Mouse (Mus musculus): ENCODE measurements at regions not wholly inside any gene's neighbourhood (a gene's known extent, or its start where the extent isn't known, plus 50 kb on each side); places are given as distances from the start of the nearest gene placed in this dataset.

DNA sequence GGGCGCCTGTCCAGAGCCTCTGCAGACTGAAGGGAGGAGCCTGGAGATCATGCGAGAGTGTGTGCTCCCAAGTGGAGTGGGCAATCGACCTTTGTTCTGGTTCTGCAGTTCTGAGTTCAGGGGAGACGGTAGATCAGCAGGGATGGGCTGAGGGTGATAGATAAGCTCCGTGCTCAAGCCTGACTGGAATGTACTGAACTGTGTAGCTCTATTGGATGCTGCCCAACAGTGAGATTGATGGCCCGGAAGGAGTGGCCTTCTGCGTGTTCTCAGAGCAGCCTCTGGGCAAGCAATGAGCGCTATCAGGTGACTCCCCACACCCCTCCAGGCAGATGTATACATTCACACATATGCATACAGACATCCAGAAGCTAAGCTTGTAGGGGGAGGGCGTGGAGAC is 209.1 kb upstream of the Pkn2 start:
- H3K27ac ChIP-seq: no peak overlapping the region
- no peaks in the 10 kb centered on the region for H3K27me3 ChIP-seq
- 24% methylated on average over 9 of the region's 9 CpGs for WGBS
- no peak overlapping the region for H3K4me2 ChIP-seq
- H3K4me3 ChIP-seq: no peak overlapping the region
- H3K4me1 ChIP-seq: peaks cover 7% of the 10 kb centered on the region
- H3K9me3 ChIP-seq: no peaks in the 10 kb centered on the region
- H3K36me3 ChIP-seq: no peaks in the 10 kb centered on the region
- peak; percentile 81 for ATAC-seq (ENCODE audit: borderline replicate concordance, extremely low read depth, low FRiP score, low TSS enrichment)
- no peak overlapping the region for H3K9ac ChIP-seq

DNA sequence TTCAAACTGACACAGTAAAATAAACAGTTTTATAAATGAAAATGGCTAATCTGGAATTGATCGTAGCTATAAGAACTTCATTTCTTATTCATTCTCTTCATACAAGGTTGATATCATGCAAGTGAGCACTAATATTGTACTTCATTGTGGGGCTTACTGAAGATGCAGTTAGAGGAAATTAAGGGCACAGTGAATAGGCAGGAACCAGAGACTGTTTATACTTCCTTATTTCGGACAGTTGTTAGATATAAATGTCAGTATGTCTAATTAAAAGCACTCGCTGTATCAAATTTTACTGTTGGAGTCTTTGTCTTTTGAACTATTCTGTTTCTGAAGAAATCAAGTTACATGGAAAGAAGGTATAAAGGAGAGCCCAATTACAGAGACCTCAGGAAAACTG is 208.5 kb upstream of the Pkn2 start:
- WGBS: 63% methylated on average over 3 of the region's 3 CpGs
- H3K4me1 ChIP-seq: peaks cover 7% of the 10 kb centered on the region
- no peaks in the 10 kb centered on the region for H3K36me3 ChIP-seq
- no peaks in the 10 kb centered on the region for H3K27me3 ChIP-seq
- ATAC-seq (ENCODE audit: borderline replicate concordance, extremely low read depth, low FRiP score, low TSS enrichment): no peak
- no peaks in the 10 kb centered on the region for H3K9me3 ChIP-seq
- no peak overlapping the region for H3K4me2 ChIP-seq
- no peak overlapping the region for H3K4me3 ChIP-seq
- no peak overlapping the region for H3K9ac ChIP-seq
- H3K27ac ChIP-seq: no peak overlapping the region

GRCm38 (mm10) chr3:143087786-143088185 is 206.0 kb upstream of the Pkn2 start:
- no peak for ATAC-seq (ENCODE audit: borderline replicate concordance, extremely low read depth, low FRiP score, low TSS enrichment)
- Histone ChIP-seq H3K27ac (no peak overlapping the region), H3K27me3 (no peaks in the 10 kb centered on the region), H3K9ac (no peak overlapping the region), H3K9me3 (no peaks in the 10 kb centered on the region), H3K4me1 (peaks cover 7% of the 10 kb centered on the region), H3K4me2 (no peak overlapping the region), H3K4me3 (no peak overlapping the region), H3K36me3 (no peaks in the 10 kb centered on the region)
- 58% methylated on average over 3 of the region's 3 CpGs for WGBS

GRCm38 (mm10) chr3:143078310-143078709 is 196.5 kb upstream of the Pkn2 start:
- H3K36me3 ChIP-seq: no peaks in the 10 kb centered on the region
- H3K4me3 ChIP-seq: no peak overlapping the region
- H3K27me3 ChIP-seq: no peaks in the 10 kb centered on the region
- peak overlapping the region; percentile 81; the same call in 1 of the 2 replicates for H3K27ac ChIP-seq
- WGBS: 40% methylated on average over 7 of the region's 7 CpGs
- peaks cover 6% of the 10 kb centered on the region; the same call in 1 of the 2 replicates for H3K4me1 ChIP-seq
- H3K9ac ChIP-seq: no peak overlapping the region
- ATAC-seq (ENCODE audit: borderline replicate concordance, extremely low read depth, low FRiP score, low TSS enrichment): peak; percentile 83
- H3K4me2 ChIP-seq: no peak overlapping the region
- H3K9me3 ChIP-seq: no peaks in the 10 kb centered on the region

GRCm38 (mm10) chr3:143071839-143072373 is 190.1 kb upstream of the Pkn2 start:
- Histone ChIP-seq H3K27me3 (no peaks in the 10 kb centered on the region), H3K4me3 (no peak overlapping the region), H3K4me1 (peaks cover 7% of the 10 kb centered on the region), H3K9me3 (no peaks in the 10 kb centered on the region), H3K27ac (peak overlapping the region; percentile 47), H3K36me3 (no peaks in the 10 kb centered on the region), H3K9ac (no peak overlapping the region), H3K4me2 (no peak overlapping the region)
- 27% methylated on average over 4 of the region's 4 CpGs for WGBS
- peak; percentile 77; the same call in 1 of the 2 replicates for ATAC-seq (ENCODE audit: borderline replicate concordance, extremely low read depth, low FRiP score, low TSS enrichment)

DNA sequence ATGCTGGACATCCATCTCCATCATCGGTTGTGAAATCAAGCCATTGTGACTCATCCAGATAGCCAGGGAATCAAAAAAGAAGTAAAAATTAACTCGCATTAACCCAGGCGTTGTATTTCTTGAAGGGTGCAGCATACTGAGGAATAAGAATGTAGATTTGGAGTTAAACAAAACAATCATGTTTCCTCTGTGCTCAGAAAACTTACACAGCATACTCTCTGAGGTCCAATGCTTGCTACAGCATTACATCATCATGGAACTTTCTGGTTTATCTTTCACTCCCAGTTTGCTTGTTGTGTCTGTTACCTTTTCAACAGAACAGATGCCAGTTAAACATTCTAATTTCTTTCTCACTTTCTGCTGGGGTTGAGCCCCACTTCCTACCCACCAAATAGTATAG is 173.1 kb upstream of the Pkn2 start:
- H3K4me3 ChIP-seq: no peak overlapping the region
- ATAC-seq (ENCODE audit: borderline replicate concordance, extremely low read depth, low FRiP score, low TSS enrichment): no peak
- no peaks in the 10 kb centered on the region for H3K4me1 ChIP-seq
- 89% methylated on average over 3 of the region's 3 CpGs for WGBS
- H3K27ac ChIP-seq: no peak overlapping the region
- H3K9me3 ChIP-seq: no peaks in the 10 kb centered on the region
- no peaks in the 10 kb centered on the region for H3K27me3 ChIP-seq
- no peak overlapping the region for H3K4me2 ChIP-seq
- H3K9ac ChIP-seq: no peak overlapping the region
- H3K36me3 ChIP-seq: no peaks in the 10 kb centered on the region

DNA sequence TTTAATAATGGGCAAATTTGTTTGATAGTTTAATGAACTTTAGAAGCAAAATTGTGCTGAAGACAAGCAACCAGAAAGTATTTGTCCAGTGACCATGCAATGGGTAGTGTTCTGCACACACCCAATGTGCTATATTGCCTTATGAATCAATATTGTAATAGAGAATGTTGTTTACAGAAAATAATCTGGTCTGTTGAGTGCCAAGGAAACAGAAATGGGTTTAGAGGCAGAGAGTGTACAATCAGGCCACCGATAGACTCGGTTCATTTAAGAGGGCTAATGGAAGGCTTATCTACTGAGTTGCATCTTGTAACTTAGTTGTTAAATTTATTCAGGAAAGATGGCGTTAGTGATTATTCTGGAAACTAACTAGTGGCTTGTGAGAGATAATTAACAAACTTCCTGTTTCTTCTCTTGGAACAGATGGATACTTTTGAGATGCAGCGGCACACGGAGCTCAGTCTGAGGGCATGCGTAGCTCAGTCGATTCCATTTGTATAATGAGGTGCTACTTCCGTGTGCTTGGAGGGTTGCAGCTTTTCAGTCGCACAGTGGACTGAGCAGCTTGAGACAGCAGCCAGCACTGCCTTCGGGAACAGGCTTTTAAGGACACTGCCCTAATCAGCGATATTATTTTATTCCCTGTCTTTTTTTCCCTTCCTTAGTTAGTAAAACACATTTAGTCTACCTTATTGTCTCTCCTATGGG is 171.6 kb upstream of the Pkn2 start:
- no peaks in the 10 kb centered on the region for H3K4me1 ChIP-seq
- WGBS: 37% methylated on average over 11 of the region's 11 CpGs
- no peaks in the 10 kb centered on the region for H3K27me3 ChIP-seq
- no peak overlapping the region for H3K9ac ChIP-seq
- peak overlapping the region; percentile 82 for H3K27ac ChIP-seq
- no peaks in the 10 kb centered on the region for H3K9me3 ChIP-seq
- peak; percentile 96 for ATAC-seq (ENCODE audit: borderline replicate concordance, extremely low read depth, low FRiP score, low TSS enrichment)
- no peaks in the 10 kb centered on the region for H3K36me3 ChIP-seq
- H3K4me2 ChIP-seq: 0 out of 2 replicates have a peak overlapping the region, but pooled peaks have one; percentile 16
- H3K4me3 ChIP-seq: no peak overlapping the region

GRCm38 (mm10) chr3:143040666-143041065 is 158.9 kb upstream of the Pkn2 start:
- no peaks in the 10 kb centered on the region for H3K27me3 ChIP-seq
- no peak overlapping the region for H3K9ac ChIP-seq
- peak overlapping the region; percentile 53; the same call in 1 of the 2 replicates for H3K27ac ChIP-seq
- no peak overlapping the region for H3K4me2 ChIP-seq
- peak; percentile 52; the same call in 1 of the 2 replicates for ATAC-seq (ENCODE audit: borderline replicate concordance, extremely low read depth, low FRiP score, low TSS enrichment)
- H3K9me3 ChIP-seq: no peaks in the 10 kb centered on the region
- H3K36me3 ChIP-seq: no peaks in the 10 kb centered on the region
- 81% methylated on average over 3 of the region's 3 CpGs for WGBS
- H3K4me3 ChIP-seq: no peak overlapping the region
- no peaks in the 10 kb centered on the region for H3K4me1 ChIP-seq

DNA sequence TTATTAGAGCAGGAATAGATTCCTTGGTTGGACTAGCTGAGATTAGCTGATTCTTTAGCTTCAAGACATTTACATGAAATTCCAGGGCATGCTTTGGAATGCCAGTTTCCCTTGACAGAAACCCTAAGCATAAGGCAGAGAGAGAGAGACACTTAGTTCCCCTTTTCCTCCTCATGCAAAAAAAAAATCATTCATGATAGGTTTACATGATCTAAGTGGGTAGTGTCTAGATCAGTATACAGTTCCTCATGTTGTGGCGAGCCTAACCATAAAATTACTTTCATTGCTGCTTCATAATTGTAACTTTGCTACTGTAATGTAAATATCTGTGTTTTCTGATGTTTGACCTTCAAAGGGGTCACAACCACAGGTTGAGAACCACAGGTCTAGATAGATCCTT is 154.3 kb upstream of the Pkn2 start:
- no peaks in the 10 kb centered on the region for H3K9me3 ChIP-seq
- 85% methylated on average over 1 of the region's 1 CpGs for WGBS
- no peaks in the 10 kb centered on the region for H3K27me3 ChIP-seq
- no peak for ATAC-seq (ENCODE audit: borderline replicate concordance, extremely low read depth, low FRiP score, low TSS enrichment)
- no peak overlapping the region for H3K4me2 ChIP-seq
- no peak overlapping the region for H3K27ac ChIP-seq
- no peak overlapping the region for H3K9ac ChIP-seq
- H3K36me3 ChIP-seq: no peaks in the 10 kb centered on the region
- H3K4me3 ChIP-seq: no peak overlapping the region
- H3K4me1 ChIP-seq: 0 out of 2 replicates have a peak, but pooled peaks cover 4% of the 10 kb centered on the region

- 54% methylated on average over 9 of the region's 9 CpGs for WGBS
- no peak overlapping the region for H3K4me2 ChIP-seq
- 0 out of 2 replicates have a peak, but pooled peaks cover 4% of the 10 kb centered on the region for H3K4me1 ChIP-seq
Observed at GRCm38 (mm10) chr3:143034588-143034987, 152.8 kb upstream of the Pkn2 start.

DNA sequence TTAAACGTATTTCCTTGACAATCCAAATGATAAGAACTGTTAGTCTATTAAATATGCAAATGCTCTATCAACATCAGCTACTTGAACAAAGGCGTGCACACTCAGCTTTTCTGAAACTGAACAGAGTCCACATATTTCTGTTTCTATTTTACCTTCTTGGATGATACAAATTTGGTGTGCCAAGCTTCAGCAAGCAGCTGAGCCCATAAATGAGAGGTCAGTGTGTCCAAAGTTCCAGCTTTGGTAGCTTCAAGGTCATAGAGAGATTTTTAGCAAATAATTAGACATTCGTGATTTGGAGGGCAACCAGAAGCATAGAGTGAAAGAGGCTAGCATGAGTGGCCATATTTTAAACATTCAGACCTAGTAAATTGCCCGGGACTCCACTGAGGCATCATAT is 140.7 kb upstream of the Pkn2 start:
- H3K9me3 ChIP-seq: no peaks in the 10 kb centered on the region
- H3K9ac ChIP-seq: no peak overlapping the region
- no peak overlapping the region for H3K27ac ChIP-seq
- WGBS: 59% methylated on average over 4 of the region's 4 CpGs
- no peaks in the 10 kb centered on the region for H3K27me3 ChIP-seq
- no peaks in the 10 kb centered on the region for H3K4me1 ChIP-seq
- H3K4me2 ChIP-seq: no peak overlapping the region
- H3K4me3 ChIP-seq: no peak overlapping the region
- H3K36me3 ChIP-seq: no peaks in the 10 kb centered on the region
- ATAC-seq (ENCODE audit: borderline replicate concordance, extremely low read depth, low FRiP score, low TSS enrichment): no peak

More at GRCm38 (mm10) chr3:143034588-143034987, 152.8 kb upstream of the Pkn2 start:
- no peak for ATAC-seq (ENCODE audit: borderline replicate concordance, extremely low read depth, low FRiP score, low TSS enrichment)
- Histone ChIP-seq H3K27ac (no peak overlapping the region), H3K9ac (no peak overlapping the region), H3K36me3 (no peaks in the 10 kb centered on the region), H3K27me3 (no peaks in the 10 kb centered on the region), H3K9me3 (no peaks in the 10 kb centered on the region), H3K4me3 (no peak overlapping the region)

DNA sequence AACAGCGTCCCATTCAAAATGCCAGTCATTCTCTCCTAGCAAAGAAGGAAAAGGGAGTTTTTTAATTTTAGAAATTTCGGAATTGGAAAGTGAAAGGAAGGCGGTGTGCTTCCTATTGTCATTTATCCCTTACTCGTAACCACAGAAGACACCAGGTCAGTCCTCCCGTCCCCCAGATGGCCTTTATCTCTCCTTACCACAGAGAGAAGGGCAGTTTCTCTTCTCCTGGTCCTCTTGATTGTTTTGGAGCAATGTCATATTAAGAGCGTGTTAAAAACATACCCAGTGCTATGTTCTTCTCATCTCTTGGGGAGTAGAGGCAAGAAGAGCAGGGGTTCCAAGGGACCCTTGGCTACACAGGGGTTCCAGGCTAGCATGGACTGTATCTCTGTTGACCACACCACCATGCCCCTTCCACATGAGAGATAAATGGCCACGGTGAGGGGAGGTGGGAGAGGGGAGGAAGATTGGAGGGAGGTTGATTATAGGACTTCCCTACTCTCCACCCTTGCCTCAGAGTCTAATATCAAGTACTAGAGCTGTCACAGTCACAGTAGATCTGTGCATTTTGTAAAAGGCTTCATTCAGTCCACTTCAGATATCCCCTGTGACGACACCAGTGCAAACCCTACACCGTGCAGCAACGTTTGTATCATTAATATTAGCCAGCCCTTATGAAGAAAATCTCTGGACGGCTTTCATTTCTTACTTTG is 139.5 kb upstream of the Pkn2 start:
- H3K9ac ChIP-seq: no peak overlapping the region
- no peaks in the 10 kb centered on the region for H3K4me1 ChIP-seq
- H3K9me3 ChIP-seq: no peaks in the 10 kb centered on the region
- no peaks in the 10 kb centered on the region for H3K27me3 ChIP-seq
- ATAC-seq (ENCODE audit: borderline replicate concordance, extremely low read depth, low FRiP score, low TSS enrichment): no peak
- no peak overlapping the region for H3K4me2 ChIP-seq
- no peak overlapping the region for H3K4me3 ChIP-seq
- 75% methylated on average over 11 of the region's 11 CpGs for WGBS
- H3K36me3 ChIP-seq: no peaks in the 10 kb centered on the region
- H3K27ac ChIP-seq: no peak overlapping the region
